Mouse (Mus musculus): ENCODE data around the gene Nup88.

- no peak for TF ChIP-seq CTCF (conservative IDR thresholded peaks at IDR 0.05; ENCODE audit: low read length)
- TF ChIP-seq POU5F1 (IDR thresholded peaks at IDR 0.05; ENCODE audit: borderline replicate concordance, low read length), result no peak
- TF ChIP-seq NANOG (IDR thresholded peaks at IDR 0.05; ENCODE audit: borderline replicate concordance, low read length), result no peak
Observed at GRCm38 (mm10) chr11:70906681-70907080, 63.1 kb downstream of the Nup88 start.
